Mouse (Mus musculus) erythroid progenitor cell, adult 5-6 weeks (primary cell): ENCODE measurements around the gene Auts2. TPM values are rescaled to one million over a fixed set of nuclear protein-coding genes. Genes with fewer than 3 reads are reported as not detected.

Experiments
- ATAC-seq: replicated peaks from 2 replicates; pipeline ENCODE4 v1.8.0; 2016; ENCODE audit warnings: moderate number of reproducible peaks, mild to moderate bottlenecking, moderate TSS enrichment, inconsistent platforms; ENCODE audit not compliant: poor library complexity, low FRiP score, severe bottlenecking
- total RNA-seq, 2 experiments: library from RNA; stranded (forward) in 1 of 2; stranded (reverse) in 1 of 2; fragments of 150-400 nt in 1 of 2; fragments of 186-747, 209-891 nt in 1 of 2; gene quantifications; 2 replicates each; pipeline versions ENCODE4 v1.2.3 to v1.2.4; 2015 to 2017; ENCODE audit warnings: low replicate concordance in 2 of 2

The Auts2 gene
- total RNA-seq, 2 experiments from 2014 or later: not detected

GRCm38 (mm10) chr5:131581110-131582050, 961.8 kb downstream of the Auts2 start:
- ATAC-seq: no peak

GRCm38 (mm10) chr5:131578737-131579136, 964.4 kb downstream of the Auts2 start:
- ATAC-seq: no peak

GRCm38 (mm10) chr5:131575733-131576265, 967.3 kb downstream of the Auts2 start:
- no peak for ATAC-seq

GRCm38 (mm10) chr5:131575086-131575514, 968.0 kb downstream of the Auts2 start:
- no peak for ATAC-seq

- no peak for ATAC-seq
Observed at GRCm38 (mm10) chr5:131574469-131575085, 968.6 kb downstream of the Auts2 start.

- ATAC-seq: no peak
Observed at GRCm38 (mm10) chr5:131573296-131574177, 969.6 kb downstream of the Auts2 start.

- no peak for ATAC-seq
Observed at GRCm38 (mm10) chr5:131566032-131566431, 977.1 kb downstream of the Auts2 start.

GRCm38 (mm10) chr5:131563630-131564252, 979.4 kb downstream of the Auts2 start:
- ATAC-seq: no peak

GRCm38 (mm10) chr5:131560773-131561560, 982.2 kb downstream of the Auts2 start:
- no peak for ATAC-seq

- no peak for ATAC-seq
Observed at GRCm38 (mm10) chr5:131558403-131559174, 984.6 kb downstream of the Auts2 start.

- ATAC-seq: no peak
Observed at GRCm38 (mm10) chr5:131557591-131558385, 985.4 kb downstream of the Auts2 start.

- no peak for ATAC-seq
Observed at GRCm38 (mm10) chr5:131548932-131549563, 994.1 kb downstream of the Auts2 start.

- no peak for ATAC-seq
Observed at GRCm38 (mm10) chr5:131547926-131548325, 995.2 kb downstream of the Auts2 start.

- ATAC-seq: no peak
Observed at GRCm38 (mm10) chr5:131546414-131546813, 996.7 kb downstream of the Auts2 start.

- no peak for ATAC-seq
Observed at GRCm38 (mm10) chr5:131544381-131544780, 998.8 kb downstream of the Auts2 start.

GRCm38 (mm10) chr5:131538311-131538915, 1004.7 kb downstream of the Auts2 start:
- no peak for ATAC-seq
